Mouse (Mus musculus) layer of hippocampus, postnatal 10 days (tissue): Measurements from ENCODE around the gene Olfr1. TPM values are rescaled to one million over a fixed set of nuclear protein-coding genes. Genes with fewer than 3 reads are reported as not detected.

ENCODE experiments used
- DNase-seq, 2 experiments: peaks; one replicate each; pipeline ENCODE4 v3.0.0; 2021; ENCODE audit warnings: low spot score in 2 of 2
- long read RNA-seq: library from polyadenylated mRNA; stranded (forward); transcript quantifications from one replicate; pipeline ENCODE4 v2.0.0, GENCODE M21; 2023
- total RNA-seq, 2 experiments: library from RNA; stranded (reverse); gene quantifications; 2 replicates each; pipeline ENCODE4 v1.2.3; 2021

Gene Olfr1
- not detected for total RNA-seq
- long read RNA-seq = 0 reads

GRCm38 (mm10) chr11:73399514-73399913, at the start of gene Olfr1:
Gene Olfr1, minus strand, starts transcription at chr11:73399614.
- no peak for DNase-seq

- DNase-seq = no peak
Observed at GRCm38 (mm10) chr11:73428377-73428776, 29.0 kb upstream of the Olfr1 start, which contains the start of gene Olfr378. Gene Olfr378, minus strand, starts transcription at chr11:73428477.

GRCm38 (mm10) chr11:73395374-73395773, 4.0 kb downstream of the Olfr1 start:
- DNase-seq = no peak

- DNase-seq = no peak
Observed at GRCm38 (mm10) chr11:73370946-73371345, 28.5 kb downstream of the Olfr1 start, which contains the start of gene Olfr376. Gene Olfr376, plus strand, starts transcription at chr11:73371246.

- DNase-seq = no peak
Observed at GRCm38 (mm10) chr11:73350483-73350882, 48.9 kb downstream of the Olfr1 start, which contains the start of gene Olfr20. Gene Olfr20, plus strand, starts transcription at chr11:73350783.

Other genes starting within 250 kb of the Olfr1 start
- gene P2rx5, start 239.2 kb downstream of the Olfr1 start, total RNA-seq = 1 to 10 TPM; 1.5 to 1.7 TPM
- 10 to 100 TPM; 69.1 to 79.6 TPM for gene Emc6, start 222.6 kb downstream of the Olfr1 start, total RNA-seq
- gene Tax1bp3, start 222.5 kb downstream of the Olfr1 start, total RNA-seq = 10 to 100 TPM; 21.5 to 23.9 TPM
- gene Ctns, start 200.6 kb downstream of the Olfr1 start, total RNA-seq = 10 to 100 TPM; 18.3 to 18.6 TPM
- 1 to 10 TPM; 2.7 to 2.8 TPM for gene Shpk, start 200.2 kb downstream of the Olfr1 start, total RNA-seq
- under 1 TPM; 0.09 to 0.25 TPM for gene Trpv1, start 165.3 kb downstream of the Olfr1 start, total RNA-seq
- under 1 TPM; 0.32 to 0.42 TPM for gene Trpv3, start 132.2 kb downstream of the Olfr1 start, total RNA-seq
- gene Aspa, start 70.0 kb downstream of the Olfr1 start, total RNA-seq = 1 to 10 TPM; 2.5 to 3.7 TPM
- gene Gm49340, start 69.9 kb downstream of the Olfr1 start, total RNA-seq = not detected
- not detected for gene Spata22, start 69.9 kb downstream of the Olfr1 start, total RNA-seq
- gene Olfr20, start 48.8 kb downstream of the Olfr1 start, total RNA-seq = not detected
- gene Olfr376, start 28.4 kb downstream of the Olfr1 start, total RNA-seq = not detected
- gene Olfr378, start 28.9 kb upstream of the Olfr1 start, total RNA-seq = not detected
- not detected for gene Olfr380, start 57.9 kb upstream of the Olfr1 start, total RNA-seq
- gene Olfr381, start 92.0 kb upstream of the Olfr1 start, total RNA-seq = not detected
- not detected for gene Olfr382, start 117.6 kb upstream of the Olfr1 start, total RNA-seq
- gene Olfr385, start 193.4 kb upstream of the Olfr1 start, total RNA-seq = not detected
- gene Olfr384, start 199.0 kb upstream of the Olfr1 start, total RNA-seq = not detected